Mouse (Mus musculus) stomach, embryonic 16.5 days (tissue): Measurements from ENCODE around the gene Gp1bb. TPM values are rescaled to one million over a fixed set of nuclear protein-coding genes. Genes with fewer than 3 reads are reported as not detected.

Source experiments
- ATAC-seq: fragments of 200-750 bp; cut with Nextera tagmentation; 2 replicates; pipeline ENCODE4 v1.8.0; 2017; ENCODE audit warnings: moderate number of reproducible peaks, moderate TSS enrichment; ENCODE audit not compliant: insufficient read depth, low FRiP score
- H3K27ac ChIP-seq: fragments of 300-500 bp; sonication (generic); 2 replicates; pipeline ENCODE4 v1.5.1; 2014; ENCODE audit warnings: low read length
- H3K27me3 ChIP-seq: fragments of 300-500 bp; sonication (generic); 2 replicates; pipeline ENCODE4 v1.6.1; 2014; ENCODE audit warnings: low read length, control low read depth, mixed read lengths; ENCODE audit not compliant: control insufficient read depth, insufficient read depth
- H3K36me3 ChIP-seq: fragments of 300-500 bp; sonication (generic); 2 replicates; pipeline ENCODE4 v1.6.1; 2014; ENCODE audit warnings: low read length; ENCODE audit not compliant: control insufficient read depth, insufficient read depth
- H3K4me1 ChIP-seq: fragments of 300-500 bp; sonication (generic); 2 replicates; pipeline ENCODE4 v1.6.1; 2014; ENCODE audit warnings: low read length, control low read depth, mixed read lengths; ENCODE audit not compliant: control insufficient read depth, insufficient read depth
- H3K4me2 ChIP-seq: fragments of 300-500 bp; sonication (generic); 2 replicates; pipeline ENCODE4 v1.6.1; 2014; ENCODE audit warnings: low read depth, low read length, mixed read lengths
- H3K4me3 ChIP-seq: fragments of 300-500 bp; sonication (generic); replicated peaks from 2 replicates; pipeline ENCODE4 v1.5.1; 2014; ENCODE audit warnings: mild to moderate bottlenecking, low read length
- H3K9ac ChIP-seq: fragments of 300-500 bp; sonication (generic); 2 replicates; pipeline ENCODE4 v1.6.1; 2014; ENCODE audit warnings: low read length
- H3K9me3 ChIP-seq: fragments of 300-500 bp; sonication (generic); replicated peaks from 2 replicates; pipeline ENCODE4 v1.6.1; 2016; ENCODE audit warnings: low read length, control low read depth; ENCODE audit not compliant: control insufficient read depth
- WGBS: fragments of 180-500 bp; shearing (Covaris S2); extraction: QIAGEN DNeasy Blood & Tissue Kit; methylation state at CpG from one replicate; pipeline ENCODE4 v1.1.7; 2014; 5-methylcytosine and 5-hydroxymethylcytosine counted together
- polyA plus RNA-seq: library from polyadenylated mRNA; unstranded; fragments of >200 nt; fragmentation: Nextera tagmentation; extraction: Ambion mirVana; gene quantifications from 2 replicates; pipeline ENCODE4 v1.2.1, GENCODE M21; 2015

Gene Gp1bb
- polyA plus RNA-seq, result 0.68 and 0.74 TPM in 2 replicates

GRCm38 (mm10) chr16:18622019-18622418 is at the start of gene Gp1bb:
TSS of gene Gp1bb (minus strand) at chr16:18622403.
- Histone ChIP-seq H3K4me3 (peak within 1 kb of the TSS; percentile 52), H3K36me3 (no peaks in the 10 kb centered on the region), H3K27me3 (peaks cover 82% of the 10 kb centered on the region), H3K9me3 (no peaks in the 10 kb centered on the region), H3K4me1 (peaks cover 19% of the 10 kb centered on the region), H3K9ac (peak within 1 kb of the TSS; percentile 60; the same call in 1 of the 2 replicates), H3K4me2 (peak within 1 kb of the TSS; percentile 93), H3K27ac (no peak within 1 kb of the TSS)
- no peak for ATAC-seq
- WGBS, result 36% methylated on average over 17 of the region's 17 CpGs

DNA sequence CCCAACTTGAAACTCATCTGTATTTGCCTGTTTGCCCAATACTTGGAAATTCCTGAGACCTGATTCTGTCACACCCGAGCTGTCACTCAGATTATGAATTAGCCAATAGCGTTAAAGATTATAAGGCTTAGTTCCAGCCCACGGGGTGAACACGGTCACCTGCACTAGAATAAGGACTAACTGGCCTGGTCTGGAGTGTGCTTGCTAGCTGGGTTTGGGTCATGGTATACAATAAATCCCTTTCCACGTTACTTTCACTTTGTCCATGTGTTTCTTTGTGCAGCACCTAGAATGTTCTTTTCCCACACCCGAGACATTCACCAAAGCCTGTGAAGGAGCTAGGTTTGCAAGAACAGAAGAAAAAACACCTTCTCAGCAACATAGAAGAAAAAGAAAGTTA is 47.7 kb upstream of the Gp1bb start:
- Histone ChIP-seq H3K9ac (no peak overlapping the region), H3K27ac (no peak overlapping the region), H3K36me3 (no peaks in the 10 kb centered on the region), H3K27me3 (no peaks in the 10 kb centered on the region), H3K9me3 (no peaks in the 10 kb centered on the region), H3K4me3 (no peak overlapping the region), H3K4me1 (no peaks in the 10 kb centered on the region), H3K4me2 (no peak overlapping the region)
- WGBS, result 60% methylated on average over 6 of the region's 6 CpGs
- ATAC-seq, result no peak

DNA sequence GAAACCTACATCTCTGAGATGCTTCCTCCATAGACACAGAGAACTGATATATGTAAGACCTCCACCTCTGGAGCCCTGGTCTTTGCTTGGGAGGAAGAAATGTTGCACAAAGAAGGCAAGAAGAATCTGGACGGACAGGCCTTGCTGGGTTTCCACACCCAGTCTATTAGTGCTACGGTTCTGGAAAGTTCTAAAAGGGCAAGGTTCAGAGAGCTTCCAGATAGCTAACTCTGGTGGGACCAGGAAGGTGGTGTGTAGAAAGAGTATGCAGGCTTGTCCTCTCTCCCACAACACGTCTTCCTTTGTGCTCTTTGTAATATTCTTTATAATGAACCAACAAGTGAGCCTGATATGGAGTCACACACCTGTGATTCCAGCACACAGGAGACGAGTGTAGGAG is 36.4 kb upstream of the Gp1bb start:
- 63% methylated on average over 4 of the region's 4 CpGs for WGBS
- H3K4me2 ChIP-seq, result no peak overlapping the region
- peaks cover 6% of the 10 kb centered on the region; the same call in 1 of the 2 replicates for H3K4me1 ChIP-seq

GRCm38 (mm10) chr16:18655372-18656098 is 33.3 kb upstream of the Gp1bb start:
- Histone ChIP-seq H3K36me3 (no peaks in the 10 kb centered on the region; the same call in 1 of the 2 replicates), H3K27ac (peak overlapping the region; percentile 4; the same call in 1 of the 2 replicates), H3K9me3 (no peaks in the 10 kb centered on the region), H3K27me3 (no peaks in the 10 kb centered on the region), H3K4me2 (no peak overlapping the region), H3K4me1 (peaks cover 6% of the 10 kb centered on the region; the same call in 1 of the 2 replicates), H3K4me3 (no peak overlapping the region), H3K9ac (no peak overlapping the region)
- ATAC-seq, result no peak
- 56% methylated on average over 5 of the region's 5 CpGs for WGBS

More for the DNA sequence above, 36.4 kb upstream of the Gp1bb start:
- Histone ChIP-seq H3K9me3 (no peaks in the 10 kb centered on the region), H3K9ac (no peak overlapping the region), H3K27ac (peak overlapping the region; percentile 37; the same call in 1 of the 2 replicates), H3K27me3 (no peaks in the 10 kb centered on the region), H3K4me3 (no peak overlapping the region), H3K36me3 (no peaks in the 10 kb centered on the region; the same call in 1 of the 2 replicates)
- no peak for ATAC-seq

DNA sequence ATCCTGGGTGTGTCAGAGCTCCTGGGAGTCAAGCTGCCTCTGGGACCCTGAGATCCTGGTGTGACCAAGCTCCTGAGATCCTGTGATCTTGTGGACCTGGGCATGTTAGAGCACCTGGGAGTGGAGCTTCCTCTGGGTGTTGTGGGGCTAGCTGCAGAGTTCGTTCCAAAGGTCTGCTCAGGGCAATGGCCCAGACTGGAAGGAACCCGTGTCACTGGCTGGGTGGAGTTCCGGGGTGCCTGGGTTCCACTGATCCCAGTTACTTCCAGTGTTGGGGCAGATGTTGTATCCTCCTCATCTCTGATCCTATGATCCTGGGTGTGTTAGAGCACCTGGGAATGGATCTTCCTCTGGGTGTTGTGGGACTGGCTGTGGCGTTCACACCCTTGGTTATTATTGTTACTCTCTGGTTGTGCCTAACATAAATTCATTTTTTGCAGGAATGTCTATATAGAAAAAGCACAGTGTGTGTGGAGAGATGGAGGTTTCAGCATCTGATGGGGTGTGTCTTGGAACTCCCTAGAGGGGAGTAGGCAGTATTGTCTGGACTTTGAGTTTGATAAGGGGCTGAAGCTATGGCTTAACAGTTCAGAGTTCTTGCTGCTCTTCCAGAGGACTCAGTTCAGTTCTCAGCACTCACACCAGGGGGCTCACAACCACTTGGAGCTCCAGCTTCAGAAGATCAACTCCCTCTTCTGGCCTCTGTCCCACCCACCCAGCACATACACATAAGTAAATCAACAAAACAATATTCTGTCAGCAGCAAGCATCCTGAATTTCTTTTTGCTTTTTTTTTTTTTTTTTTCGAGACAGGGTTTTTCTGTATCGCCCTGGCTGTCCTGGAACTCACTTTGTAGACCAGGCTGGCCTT is 31.3 kb upstream of the Gp1bb start:
- H3K4me2 ChIP-seq, result no peak overlapping the region
- 0 out of 2 replicates have a peak, but pooled peaks have one; percentile 50 for ATAC-seq
- 83% methylated on average over 6 of the region's 6 CpGs for WGBS

GRCm38 (mm10) chr16:18649126-18649525 is 26.9 kb upstream of the Gp1bb start:
- H3K36me3 ChIP-seq, result no peaks in the 10 kb centered on the region
- H3K9ac ChIP-seq, result no peak overlapping the region
- no peak overlapping the region for H3K4me2 ChIP-seq
- ATAC-seq, result peak; percentile 62
- H3K27ac ChIP-seq, result peak overlapping the region; percentile 29; the same call in 1 of the 2 replicates
- H3K4me1 ChIP-seq, result 0 out of 2 replicates have a peak, but pooled peaks cover 3% of the 10 kb centered on the region
- H3K9me3 ChIP-seq, result no peaks in the 10 kb centered on the region
- no peak overlapping the region for H3K4me3 ChIP-seq
- WGBS, result 49% methylated on average over 3 of the region's 3 CpGs
- no peaks in the 10 kb centered on the region for H3K27me3 ChIP-seq

More for the DNA sequence above, 31.3 kb upstream of the Gp1bb start:
- H3K9ac ChIP-seq, result no peak overlapping the region
- no peaks in the 10 kb centered on the region for H3K9me3 ChIP-seq
- no peaks in the 10 kb centered on the region; the same call in 1 of the 2 replicates for H3K36me3 ChIP-seq
- H3K27ac ChIP-seq, result no peak overlapping the region
- H3K4me3 ChIP-seq, result no peak overlapping the region
- H3K4me1 ChIP-seq, result peaks cover 8% of the 10 kb centered on the region; the same call in 1 of the 2 replicates
- no peaks in the 10 kb centered on the region for H3K27me3 ChIP-seq

- Histone ChIP-seq H3K9me3 (no peaks in the 10 kb centered on the region), H3K4me1 (0 out of 2 replicates have a peak, but pooled peaks cover 3% of the 10 kb centered on the region), H3K36me3 (no peaks in the 10 kb centered on the region), H3K4me3 (no peak overlapping the region), H3K27me3 (no peaks in the 10 kb centered on the region), H3K9ac (no peak overlapping the region; the same call in 1 of the 2 replicates), H3K4me2 (no peak overlapping the region), H3K27ac (peak overlapping the region; percentile 30; the same call in 1 of the 2 replicates)
- WGBS, result 60% methylated on average over 6 of the region's 6 CpGs
- peak; percentile 47; the same call in 1 of the 2 replicates for ATAC-seq
Measured at GRCm38 (mm10) chr16:18645329-18645728, 23.1 kb upstream of the Gp1bb start.

DNA sequence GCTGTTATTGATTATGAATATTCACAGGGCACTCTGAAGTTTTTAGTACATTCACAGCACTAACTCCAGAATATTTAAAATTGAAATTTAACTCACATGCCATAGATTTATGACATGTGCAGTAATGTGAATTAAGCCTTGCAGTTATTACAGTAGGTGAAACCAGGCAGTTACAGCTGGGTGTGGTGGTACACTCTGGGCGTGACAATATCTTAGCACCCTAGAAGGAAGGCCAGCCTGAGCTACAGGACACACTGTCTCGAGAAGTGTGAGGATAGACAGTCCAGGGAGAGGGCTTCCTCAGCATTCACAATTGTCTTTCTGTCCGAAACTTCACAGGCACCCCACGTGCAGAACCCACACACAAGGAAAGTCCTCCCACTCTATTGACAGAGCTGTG is 22.3 kb upstream of the Gp1bb start:
- 77% methylated on average over 4 of the region's 4 CpGs for WGBS
- H3K9me3 ChIP-seq, result no peaks in the 10 kb centered on the region
- 0 out of 2 replicates have a peak, but pooled peaks cover 3% of the 10 kb centered on the region for H3K4me1 ChIP-seq
- no peak overlapping the region for H3K4me2 ChIP-seq
- no peak for ATAC-seq
- H3K36me3 ChIP-seq, result no peaks in the 10 kb centered on the region
- no peak overlapping the region for H3K4me3 ChIP-seq
- H3K27ac ChIP-seq, result no peak overlapping the region
- H3K27me3 ChIP-seq, result no peaks in the 10 kb centered on the region
- H3K9ac ChIP-seq, result no peak overlapping the region
